Mouse (Mus musculus): ENCODE measurements at regions not wholly inside any gene's neighbourhood (a gene's known extent, or its start where the extent isn't known, plus 50 kb on each side); places are given as distances from the start of the nearest gene placed in this dataset.
"Not testable (repeated sequence)": the region's sequence is repeated elsewhere in the genome, so short reads cannot be mapped to it uniquely, and the experiment has no call there.

DNA sequence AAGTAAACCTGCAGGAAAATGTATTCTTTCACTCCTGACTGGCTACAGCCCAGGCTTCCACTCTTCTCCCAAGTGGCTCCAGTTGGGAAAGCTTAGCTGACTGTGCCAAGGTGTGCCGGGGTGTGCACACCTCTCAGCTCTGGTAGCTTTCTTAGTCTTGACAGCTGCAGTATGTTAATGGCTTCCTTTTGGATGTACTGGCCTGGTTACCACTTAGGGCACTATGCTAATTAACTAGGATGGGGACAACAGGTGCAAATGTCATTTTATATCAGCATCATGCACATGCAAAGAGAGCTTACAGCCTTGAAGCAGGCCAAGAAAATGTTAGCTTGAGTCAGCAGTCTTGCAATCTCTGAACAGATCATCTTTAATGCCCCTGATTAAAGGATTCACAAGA is 111.2 kb downstream of the Pou4f1 start:
- DNase-seq (ENCODE audit: low spot score): peak; percentile 78
- Histone ChIP-seq H3K4me1 (ENCODE audit: insufficient read depth, low read length) (no peaks in the 10 kb centered on the region), H3K4me2 (ENCODE audit: low read depth, low read length) (no peak overlapping the region), H3K36me3 (ENCODE audit: insufficient read depth, low read length) (no peaks in the 10 kb centered on the region), H3K27ac (no peak overlapping the region), H3K4me3 (ENCODE audit: low read length) (no peak overlapping the region), H3K27me3 (ENCODE audit: insufficient read depth, low read length) (no peaks in the 10 kb centered on the region), H3K9me3 (ENCODE audit: low read length) (no peaks in the 10 kb centered on the region), H3K9ac (replicated peaks; ENCODE audit: low read length) (no peak overlapping the region)
- ATAC-seq: peak; percentile 93
- WGBS: 51% methylated on average over 1 of the region's 1 CpGs
- TF ChIP-seq CTCF (IDR thresholded peaks at IDR 0.05; ENCODE audit: low read depth): no peak

DNA sequence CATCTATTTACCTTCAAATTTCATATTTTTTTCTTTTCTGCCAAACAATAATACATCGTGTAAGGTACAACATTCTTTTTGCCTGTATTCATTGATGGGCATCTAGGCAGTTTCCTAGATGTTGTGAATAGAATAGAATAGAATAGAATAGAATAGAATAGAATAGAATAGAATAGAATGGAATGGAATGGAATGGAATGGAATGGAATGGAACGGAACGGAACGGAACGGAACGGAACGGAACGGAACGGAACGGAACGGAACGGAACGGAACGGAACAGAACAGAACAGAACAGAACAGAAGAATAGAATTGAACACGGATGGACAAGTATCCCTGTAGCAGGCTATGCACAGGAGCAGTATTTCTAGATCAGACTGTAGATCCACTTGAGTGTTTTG is 131.0 kb downstream of the Pou4f1 start:
- H3K9ac ChIP-seq (replicated peaks; ENCODE audit: low read length); H3K27me3 ChIP-seq (ENCODE audit: insufficient read depth, low read length); H3K4me3 ChIP-seq (ENCODE audit: low read length); H3K27ac ChIP-seq; DNase-seq (ENCODE audit: low spot score); H3K4me1 ChIP-seq (ENCODE audit: insufficient read depth, low read length); H3K4me2 ChIP-seq (ENCODE audit: low read depth, low read length); H3K9me3 ChIP-seq (ENCODE audit: low read length); H3K36me3 ChIP-seq (ENCODE audit: insufficient read depth, low read length); ATAC-seq: not testable (repeated sequence)
- 96% methylated on average over 15 of the region's 15 CpGs for WGBS

DNA sequence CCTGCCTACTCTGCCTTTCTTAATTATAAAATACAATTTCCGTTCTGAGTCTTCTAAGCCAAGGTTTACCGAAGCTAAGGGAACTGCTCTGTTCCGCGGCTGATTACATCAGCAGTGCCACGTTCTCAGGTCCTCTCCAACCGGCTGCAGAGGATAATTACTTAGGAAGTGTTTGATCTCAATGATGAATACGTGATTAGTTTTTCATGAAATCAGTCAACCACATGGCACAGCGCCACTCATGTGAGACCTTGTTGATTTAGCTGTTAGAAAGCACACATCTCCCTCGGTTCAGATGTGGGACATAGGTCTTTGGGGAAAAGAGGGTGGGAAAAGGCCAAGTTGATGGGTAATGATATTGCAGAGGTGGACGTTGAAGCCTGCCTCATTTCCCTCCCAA is 141.7 kb downstream of the Pou4f1 start:
- WGBS: 48% methylated on average over 10 of the region's 10 CpGs
- Histone ChIP-seq H3K27ac (no peak overlapping the region), H3K9ac (replicated peaks; ENCODE audit: low read length) (no peak overlapping the region), H3K27me3 (ENCODE audit: insufficient read depth, low read length) (no peaks in the 10 kb centered on the region), H3K4me1 (ENCODE audit: insufficient read depth, low read length) (no peaks in the 10 kb centered on the region), H3K36me3 (ENCODE audit: insufficient read depth, low read length) (no peaks in the 10 kb centered on the region), H3K9me3 (ENCODE audit: low read length) (no peaks in the 10 kb centered on the region), H3K4me3 (ENCODE audit: low read length) (no peak overlapping the region), H3K4me2 (ENCODE audit: low read depth, low read length) (0 out of 2 replicates have a peak overlapping the region, but pooled peaks have one; percentile 1)
- DNase-seq (ENCODE audit: low spot score) (no peak), ATAC-seq (no peak)
- TF ChIP-seq CTCF (IDR thresholded peaks at IDR 0.05; ENCODE audit: low read depth): no peak

DNA sequence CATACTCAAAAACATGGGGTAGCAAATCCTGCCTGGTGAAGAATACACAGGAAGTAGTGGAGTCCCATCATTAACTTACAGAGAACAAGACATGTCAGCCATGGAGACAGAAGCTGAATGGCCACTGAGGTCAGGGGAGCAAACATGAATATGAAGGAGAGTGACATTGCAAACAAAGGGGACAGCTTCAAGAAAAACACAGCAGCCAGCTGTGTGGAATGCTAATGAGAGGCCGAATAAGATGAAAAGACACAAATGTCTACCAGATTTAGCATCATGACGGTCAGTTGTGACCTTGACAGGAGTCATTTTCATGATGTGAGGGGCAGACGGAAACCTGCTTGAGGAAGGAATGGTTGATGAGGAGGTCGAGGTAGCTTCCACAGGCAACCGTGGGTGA is 167.7 kb downstream of the Pou4f1 start:
- TF ChIP-seq CTCF (IDR thresholded peaks at IDR 0.05; ENCODE audit: low read depth): no peak
- Histone ChIP-seq H3K36me3 (ENCODE audit: insufficient read depth, low read length) (no peaks in the 10 kb centered on the region), H3K9me3 (ENCODE audit: low read length) (no peaks in the 10 kb centered on the region), H3K27ac (no peak overlapping the region), H3K4me3 (ENCODE audit: low read length) (no peak overlapping the region), H3K4me2 (ENCODE audit: low read depth, low read length) (no peak overlapping the region), H3K9ac (replicated peaks; ENCODE audit: low read length) (no peak overlapping the region), H3K27me3 (ENCODE audit: insufficient read depth, low read length) (no peaks in the 10 kb centered on the region), H3K4me1 (ENCODE audit: insufficient read depth, low read length) (no peaks in the 10 kb centered on the region)
- DNase-seq (ENCODE audit: low spot score): no peak
- WGBS: 40% methylated on average over 5 of the region's 5 CpGs
- ATAC-seq: no peak

DNA sequence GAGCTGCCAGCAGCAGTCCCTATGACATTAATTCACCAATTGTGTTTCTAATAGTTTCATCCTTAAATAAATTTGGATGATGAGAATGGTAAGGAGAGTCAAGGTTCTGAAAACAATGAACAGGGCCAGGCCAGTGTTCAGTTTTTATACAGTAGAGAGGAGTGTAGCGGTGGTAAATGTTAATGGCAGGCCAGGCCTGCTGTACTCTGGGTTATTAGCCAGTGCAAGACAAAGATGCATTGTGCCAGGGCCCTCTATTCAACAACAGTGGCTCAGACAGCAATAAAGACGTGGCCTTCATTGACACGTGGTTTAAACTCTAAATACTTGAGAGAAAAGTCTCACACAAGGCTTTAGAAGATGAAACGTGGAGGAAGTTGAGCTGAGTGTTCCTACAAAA is 169.5 kb downstream of the Pou4f1 start:
- no peak overlapping the region for H3K4me2 ChIP-seq (ENCODE audit: low read depth, low read length)
- no peak overlapping the region for H3K27ac ChIP-seq
- H3K27me3 ChIP-seq (ENCODE audit: insufficient read depth, low read length): no peaks in the 10 kb centered on the region
- no peak overlapping the region for H3K9ac ChIP-seq (replicated peaks; ENCODE audit: low read length)
- no peaks in the 10 kb centered on the region for H3K9me3 ChIP-seq (ENCODE audit: low read length)
- H3K4me1 ChIP-seq (ENCODE audit: insufficient read depth, low read length): no peaks in the 10 kb centered on the region
- DNase-seq (ENCODE audit: low spot score) (no peak), ATAC-seq (no peak)
- TF ChIP-seq CTCF (IDR thresholded peaks at IDR 0.05; ENCODE audit: low read depth): no peak
- no peak overlapping the region for H3K4me3 ChIP-seq (ENCODE audit: low read length)
- H3K36me3 ChIP-seq (ENCODE audit: insufficient read depth, low read length): no peaks in the 10 kb centered on the region
- 23% methylated on average over 4 of the region's 4 CpGs for WGBS

DNA sequence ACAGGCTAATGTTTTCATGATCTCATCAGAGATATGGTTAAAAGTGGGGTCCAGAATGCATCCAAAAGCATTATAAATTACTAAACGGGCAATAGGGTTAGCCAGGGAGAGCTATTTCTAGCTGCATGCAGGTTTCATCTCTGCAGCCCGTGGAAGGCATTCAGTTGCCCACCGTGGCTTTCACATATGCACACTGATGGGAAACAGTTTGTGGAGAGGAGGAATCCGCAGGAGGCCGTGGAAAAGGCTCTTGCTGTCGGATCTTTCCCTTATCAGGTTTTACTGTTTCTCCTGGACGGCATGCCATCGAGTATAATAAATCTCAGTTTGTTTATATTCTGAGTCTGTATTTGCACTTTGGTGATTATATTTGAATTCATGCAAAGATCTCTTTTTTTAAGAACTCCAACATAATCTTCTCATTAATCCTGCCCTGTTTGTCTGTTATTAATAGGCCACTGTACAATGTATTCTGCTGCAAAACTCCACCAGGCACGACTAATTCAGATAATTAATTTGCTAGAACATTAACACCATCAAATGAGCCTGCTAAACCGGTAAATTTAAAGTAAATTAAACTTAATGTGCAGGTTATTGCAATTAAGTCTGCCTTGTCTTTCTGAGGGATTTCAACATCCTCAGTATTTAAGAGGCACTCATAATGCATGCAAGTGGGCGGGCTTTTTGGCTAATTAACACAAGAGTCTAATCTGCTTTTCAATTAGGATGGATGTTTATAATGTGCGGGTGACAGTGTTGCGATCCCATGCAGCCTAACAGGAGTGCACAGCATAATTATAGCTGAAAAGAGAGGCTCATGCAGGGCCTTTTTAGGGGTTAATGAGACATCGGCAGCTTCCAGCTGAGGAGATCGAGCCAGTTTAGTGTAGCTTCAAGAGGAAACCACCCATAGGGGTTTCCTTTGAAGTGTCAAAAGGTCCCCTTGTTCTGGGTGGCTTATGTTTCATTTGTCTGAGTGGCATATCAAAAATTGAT is 170.2 kb downstream of the Pou4f1 start:
- 26% methylated on average over 15 of the region's 15 CpGs for WGBS
- peak; percentile 35 for DNase-seq (ENCODE audit: low spot score)

DNA sequence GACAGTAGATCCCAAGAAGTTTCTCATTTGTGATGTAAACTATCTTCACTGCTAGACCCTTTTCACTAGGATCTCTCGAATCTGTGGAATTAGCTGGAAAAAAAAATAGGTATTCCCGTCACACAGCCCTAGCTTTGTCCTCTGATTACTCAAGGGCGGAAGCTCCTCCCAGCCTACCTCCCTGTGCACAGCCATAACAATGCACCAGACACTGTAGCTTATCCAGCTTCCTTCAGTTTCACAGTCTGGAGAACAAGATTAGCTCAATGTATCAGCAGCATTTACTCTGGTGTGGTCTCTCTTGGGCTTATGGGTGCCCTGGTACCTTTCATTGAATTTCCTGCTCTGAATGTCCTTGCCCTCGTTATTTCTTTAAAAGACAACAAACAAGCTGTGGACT is 174.0 kb downstream of the Pou4f1 start:
- no peak for TF ChIP-seq CTCF (IDR thresholded peaks at IDR 0.05; ENCODE audit: low read depth)

More for the DNA sequence above, 170.2 kb downstream of the Pou4f1 start:
- H3K27me3 ChIP-seq (ENCODE audit: insufficient read depth, low read length): no peaks in the 10 kb centered on the region
- no peak overlapping the region for H3K4me2 ChIP-seq (ENCODE audit: low read depth, low read length)
- no peaks in the 10 kb centered on the region for H3K9me3 ChIP-seq (ENCODE audit: low read length)
- H3K36me3 ChIP-seq (ENCODE audit: insufficient read depth, low read length): no peaks in the 10 kb centered on the region
- no peak overlapping the region for H3K4me3 ChIP-seq (ENCODE audit: low read length)
- H3K4me1 ChIP-seq (ENCODE audit: insufficient read depth, low read length): no peaks in the 10 kb centered on the region
- ATAC-seq: no peak
- no peak for TF ChIP-seq CTCF (IDR thresholded peaks at IDR 0.05; ENCODE audit: low read depth)
- no peak overlapping the region for H3K9ac ChIP-seq (replicated peaks; ENCODE audit: low read length)
- H3K27ac ChIP-seq: no peak overlapping the region

More for the DNA sequence above, 174.0 kb downstream of the Pou4f1 start:
- Histone ChIP-seq H3K36me3 (ENCODE audit: insufficient read depth, low read length) (no peaks in the 10 kb centered on the region), H3K27me3 (ENCODE audit: insufficient read depth, low read length) (no peaks in the 10 kb centered on the region), H3K9ac (replicated peaks; ENCODE audit: low read length) (no peak overlapping the region), H3K4me3 (ENCODE audit: low read length) (no peak overlapping the region), H3K4me1 (ENCODE audit: insufficient read depth, low read length) (no peaks in the 10 kb centered on the region), H3K4me2 (ENCODE audit: low read depth, low read length) (no peak overlapping the region), H3K9me3 (ENCODE audit: low read length) (no peaks in the 10 kb centered on the region), H3K27ac (no peak overlapping the region)
- ATAC-seq: no peak
- DNase-seq (ENCODE audit: low spot score): no peak
- 50% methylated on average over 4 of the region's 4 CpGs for WGBS

Data from hindbrain, postnatal 0 days (tissue).